Mouse (Mus musculus) left cerebral cortex, adult 8-10 months (tissue): Measurements from ENCODE around the gene Fto. TPM values are rescaled to one million over a fixed set of nuclear protein-coding genes. Genes with fewer than 3 reads are reported as not detected.

ENCODE experiments used
- DNase-seq, 2 experiments: peaks; one replicate each; pipeline ENCODE4 v3.0.0; 2022; ENCODE audit warnings: low spot score in 2 of 2
- total RNA-seq, 4 experiments: library from RNA; stranded (reverse); gene quantifications; 2 replicates each; pipeline ENCODE4 v1.2.4; 2022

Fto gene
- total RNA-seq, 4 experiments from 2014 or later: 155 to 180 (median 173) TPM

DNA sequence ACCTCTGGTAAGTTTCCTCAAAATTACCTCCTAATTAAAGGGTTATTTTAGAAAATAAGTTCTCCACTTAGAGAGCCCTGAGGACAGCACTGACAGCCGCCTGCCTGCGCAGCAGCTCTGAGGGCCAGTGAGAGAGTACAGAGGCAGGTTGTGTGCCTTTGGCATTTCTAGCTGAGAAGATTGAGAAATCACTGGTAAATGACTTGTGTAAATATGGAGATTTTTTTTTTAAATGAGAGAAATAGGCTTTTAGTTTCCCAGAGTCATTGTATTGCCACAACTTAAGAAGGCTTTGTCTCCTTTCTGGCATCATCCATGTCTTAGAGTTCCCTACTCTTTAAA, 181.9 kb downstream of the Fto start:
- DNase-seq: no peak

DNA sequence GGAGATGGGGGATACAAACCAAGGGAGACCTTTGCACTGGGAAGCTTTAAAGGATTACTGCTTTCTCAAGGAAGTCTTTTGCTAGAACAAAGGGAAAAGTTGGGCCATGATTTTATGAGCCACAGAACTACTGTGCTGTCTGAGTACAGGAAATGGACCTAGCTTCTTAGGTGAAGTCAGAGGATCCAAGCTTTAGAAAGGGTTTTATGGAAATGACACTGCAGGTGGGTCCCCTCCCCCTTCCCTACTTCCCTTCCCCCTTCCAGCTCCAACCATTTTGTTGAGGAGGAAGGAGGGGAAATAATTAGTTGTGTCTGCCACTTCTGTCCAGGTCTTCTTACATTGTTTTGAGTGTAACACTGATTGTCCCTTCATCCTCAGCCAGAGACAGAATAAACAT, 182.7 kb downstream of the Fto start:
- DNase-seq: no peak

GRCm38 (mm10) chr8:91496936-91497335, 183.6 kb downstream of the Fto start:
- no peak for DNase-seq

DNA sequence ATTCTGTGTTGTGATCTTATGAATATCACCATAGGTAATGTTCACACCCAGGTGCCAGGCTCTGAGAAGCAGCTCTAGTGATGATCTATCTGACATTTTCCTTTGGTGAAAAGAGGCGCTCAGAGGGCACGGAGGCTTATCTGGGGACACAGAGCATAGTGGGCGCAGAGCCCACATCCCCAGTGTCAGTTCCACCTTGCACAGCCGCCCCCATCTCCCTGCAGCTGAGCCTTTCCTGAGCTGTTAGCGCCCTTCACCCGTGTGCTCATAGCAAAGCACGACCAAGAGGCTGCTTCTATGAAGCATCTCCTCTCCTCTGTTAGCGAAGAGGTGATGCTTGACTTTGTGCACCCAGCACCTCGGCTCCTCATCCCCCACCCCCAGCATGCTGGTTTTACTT, 185.3 kb downstream of the Fto start:
- no peak for DNase-seq

DNA sequence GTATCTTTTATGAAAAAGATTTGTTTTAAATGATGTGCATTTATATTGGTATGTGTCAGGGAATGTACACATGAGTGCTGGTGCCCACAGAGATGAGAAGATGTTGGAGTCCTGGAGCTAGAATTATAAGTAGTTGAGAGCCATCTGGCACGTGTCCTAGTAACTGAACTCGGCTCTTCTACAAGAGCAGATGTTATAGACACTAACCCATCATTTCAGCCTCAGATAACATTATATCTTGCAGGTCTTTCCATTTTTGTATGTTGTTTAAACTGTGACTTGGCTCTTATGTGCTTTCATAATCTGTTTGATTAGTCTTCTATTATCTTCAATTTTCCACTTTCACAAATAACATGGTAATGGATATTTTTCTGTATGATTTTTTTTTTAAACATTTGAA, 186.0 kb downstream of the Fto start:
- no peak for DNase-seq

DNA sequence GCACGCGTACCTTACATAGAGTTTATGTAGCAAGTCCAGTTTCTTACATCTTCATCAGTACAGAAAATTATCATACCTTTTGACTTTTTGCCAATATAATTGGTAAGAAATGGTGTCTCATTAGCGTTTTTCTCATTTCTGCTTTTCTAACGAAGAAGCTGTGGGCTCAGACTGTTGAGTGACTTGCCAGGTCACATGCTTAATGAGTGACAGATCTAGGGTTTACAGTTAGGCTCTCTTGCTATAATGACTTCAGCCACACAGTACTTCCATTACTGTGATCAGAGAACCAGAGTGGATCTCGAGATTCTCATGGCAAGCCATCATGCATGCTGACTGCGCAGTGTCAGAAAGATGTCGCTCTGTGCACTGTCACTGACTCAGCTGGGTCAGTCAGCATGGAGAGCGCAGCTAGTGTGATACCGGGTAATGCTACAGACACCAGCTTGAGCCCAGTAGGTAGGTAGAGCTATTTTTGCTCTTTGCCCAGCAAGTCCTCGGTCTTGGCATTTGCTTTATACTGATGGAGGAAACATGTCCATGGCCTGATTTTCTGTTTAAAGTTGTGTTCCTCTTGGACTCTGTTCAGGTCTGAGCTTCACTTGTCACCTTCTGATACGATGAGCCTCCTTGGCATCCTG, 188.8 kb downstream of the Fto start:
- no peak for DNase-seq

GRCm38 (mm10) chr8:91502791-91503190, 189.5 kb downstream of the Fto start:
- no peak for DNase-seq

DNA sequence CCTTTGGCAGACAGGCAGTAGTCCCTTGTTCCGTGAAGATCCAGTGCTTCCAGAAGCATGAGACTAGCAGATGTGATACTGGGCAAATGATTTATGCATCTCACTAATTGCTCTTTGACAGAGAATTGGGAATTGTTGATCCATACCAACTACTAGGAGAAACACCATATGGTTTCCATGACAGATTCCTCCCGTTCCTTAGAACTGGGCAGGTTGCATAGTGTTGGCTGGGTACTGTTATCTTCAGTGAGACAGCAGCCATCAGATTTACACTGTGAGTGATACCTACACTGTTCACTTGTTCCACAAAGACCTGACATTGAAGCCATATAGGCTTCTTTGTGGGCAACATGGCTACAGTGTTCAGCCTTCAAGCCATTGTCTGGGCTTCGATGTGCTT, 191.0 kb downstream of the Fto start:
- DNase-seq: no peak

GRCm38 (mm10) chr8:91504891-91505290, 191.6 kb downstream of the Fto start:
- no peak for DNase-seq

DNA sequence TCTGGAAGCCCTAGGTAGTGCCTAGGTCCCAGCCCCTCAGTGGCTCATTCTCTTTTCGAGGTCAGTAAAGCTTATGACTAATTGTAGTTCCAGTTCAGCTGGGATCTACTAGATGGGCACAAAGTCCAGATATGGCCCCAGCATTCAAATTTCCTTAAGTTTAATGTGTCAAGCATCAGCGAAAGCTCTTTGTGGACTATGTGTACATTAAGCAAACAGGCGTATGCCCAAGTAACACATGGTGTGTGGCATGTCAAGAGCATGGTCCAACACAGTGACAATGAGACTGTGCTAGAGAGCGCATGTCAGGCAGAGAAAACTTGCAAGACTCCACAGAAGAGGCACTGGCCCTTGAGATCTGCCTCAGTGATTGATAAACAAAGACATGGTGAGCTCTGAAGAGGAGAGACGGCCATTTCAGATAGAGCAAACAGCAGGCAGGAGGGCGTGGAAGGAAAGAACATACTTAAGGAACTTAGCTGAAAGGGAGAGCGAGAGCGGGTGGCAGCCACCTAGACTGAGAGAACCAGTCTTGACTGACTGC, 192.2 kb downstream of the Fto start:
- no peak for DNase-seq

GRCm38 (mm10) chr8:91505997-91506672, 192.8 kb downstream of the Fto start:
- DNase-seq: no peak

DNA sequence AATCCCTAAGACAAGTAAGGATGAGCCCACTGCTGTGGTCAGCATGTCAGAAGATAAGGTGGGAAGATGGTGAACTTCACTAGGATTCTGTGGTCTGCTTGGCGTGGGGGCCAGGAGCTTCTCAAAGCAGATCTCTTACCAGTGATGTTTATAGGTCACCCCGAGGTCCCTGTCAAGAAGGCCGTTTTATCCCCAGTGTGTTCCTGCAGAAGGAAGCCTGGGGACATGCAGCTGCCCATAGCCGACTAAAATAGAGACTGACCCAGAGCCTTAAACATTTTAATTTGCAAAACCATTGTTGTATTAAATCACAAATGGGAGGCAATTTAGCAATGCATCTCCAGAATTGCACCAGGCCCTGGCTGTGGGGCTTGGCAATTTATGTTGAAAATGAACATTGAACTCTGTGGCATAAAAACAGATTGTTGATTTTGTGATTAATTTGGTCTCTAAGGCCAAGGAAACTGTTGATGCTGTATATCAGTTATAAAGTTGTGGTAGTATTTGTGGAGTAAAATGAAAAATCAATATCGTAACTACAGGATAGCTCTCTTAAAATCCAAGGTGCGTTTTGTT, 193.4 kb downstream of the Fto start:
- DNase-seq: no peak

- no peak for DNase-seq
Measured at GRCm38 (mm10) chr8:91507681-91508097, 194.4 kb downstream of the Fto start.

DNA sequence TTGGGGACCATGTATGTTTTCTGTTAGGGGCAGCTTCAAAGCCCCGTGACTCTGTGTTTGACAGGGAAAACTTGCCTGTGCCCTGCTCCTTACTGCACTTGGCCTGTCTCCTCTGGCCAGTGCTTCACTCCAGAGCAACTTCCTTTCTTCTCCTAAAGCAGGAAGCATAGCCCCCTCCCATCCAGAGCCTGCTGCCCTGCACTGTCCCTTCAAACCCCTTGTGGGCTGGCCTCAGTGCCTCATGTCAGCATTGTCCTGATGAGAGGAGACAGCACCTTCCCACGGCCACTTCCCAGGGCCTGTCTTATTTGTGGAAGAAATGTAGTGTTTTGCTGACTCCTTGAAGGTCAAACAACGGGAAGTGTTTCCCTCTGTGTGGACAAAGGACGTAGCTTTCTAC, 195.0 kb downstream of the Fto start:
- DNase-seq: no peak

- no peak for DNase-seq
Measured at GRCm38 (mm10) chr8:91509206-91509899, 196.0 kb downstream of the Fto start.

DNA sequence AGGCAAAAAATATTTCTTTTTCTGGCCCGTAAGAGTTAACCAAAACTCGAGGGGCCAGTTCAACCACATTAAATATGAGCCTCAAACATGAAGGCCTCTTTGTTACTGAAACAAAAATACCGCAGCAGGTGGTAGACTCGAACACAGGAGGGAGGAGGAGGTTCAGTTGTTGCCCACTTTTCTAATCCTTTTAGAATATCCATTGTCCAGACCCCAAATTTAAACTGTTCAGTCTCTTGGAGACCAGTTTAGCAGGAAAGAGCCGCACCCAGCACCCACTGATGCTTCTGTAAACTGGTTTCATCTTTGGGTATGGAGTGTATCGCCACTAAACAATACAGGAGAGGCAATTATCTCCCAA, 196.6 kb downstream of the Fto start:
- no peak for DNase-seq

GRCm38 (mm10) chr8:91510716-91511115, 197.4 kb downstream of the Fto start:
- DNase-seq: no peak

DNA sequence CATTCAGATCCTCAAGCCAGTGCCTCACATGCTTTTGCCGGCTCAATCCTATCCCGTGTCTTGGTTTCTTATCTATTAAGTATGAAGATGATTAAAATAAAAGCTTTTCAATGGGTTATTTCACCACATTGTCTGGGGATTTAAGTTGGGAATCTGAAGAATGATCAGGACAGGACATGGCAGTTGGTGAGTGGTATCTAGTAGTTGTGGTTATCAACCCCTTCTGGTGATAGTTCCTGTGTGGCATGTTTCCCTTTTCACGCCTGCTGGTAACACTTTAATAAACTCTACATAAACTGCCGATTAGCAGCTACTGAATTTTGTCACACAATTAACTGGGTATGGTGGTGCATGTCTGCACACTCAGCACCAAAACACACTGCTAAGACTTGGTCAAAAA, 198.6 kb downstream of the Fto start:
- DNase-seq: no peak

DNA sequence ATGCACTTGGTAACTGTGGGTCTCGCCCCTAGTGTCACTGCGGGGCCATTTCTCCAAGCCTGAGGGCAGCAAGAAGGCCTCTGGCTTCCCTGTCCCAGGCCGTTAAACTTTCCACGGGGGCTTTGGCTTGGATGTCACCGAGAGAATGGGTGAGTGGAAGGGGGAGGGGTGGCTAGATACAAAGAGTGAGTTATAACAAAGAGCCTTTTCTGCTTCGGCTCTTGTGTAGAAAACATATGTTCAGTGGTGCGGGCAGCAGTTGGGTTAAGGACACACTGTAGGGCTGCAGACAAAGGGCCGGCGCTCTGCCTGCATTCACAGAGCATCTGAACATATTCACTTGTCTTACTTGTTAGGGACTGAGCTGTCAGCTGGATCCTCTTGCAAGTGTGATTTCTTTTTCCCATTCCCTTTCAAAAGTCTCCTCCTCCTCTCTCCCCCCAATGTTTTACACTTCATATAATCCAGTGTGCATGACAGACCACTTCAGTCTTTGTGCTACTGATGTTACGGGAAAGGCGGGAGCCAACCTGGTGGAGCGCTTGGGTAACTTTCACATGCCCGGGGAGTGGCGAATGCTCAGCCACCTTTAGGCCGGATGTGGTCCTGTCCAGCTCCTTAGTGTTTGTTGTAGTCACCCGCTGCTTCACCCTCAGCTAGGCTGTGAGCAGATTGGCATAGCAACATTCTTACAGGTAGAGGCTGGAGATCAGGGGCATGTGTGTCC, 201.6 kb downstream of the Fto start:
- DNase-seq: no peak

DNA sequence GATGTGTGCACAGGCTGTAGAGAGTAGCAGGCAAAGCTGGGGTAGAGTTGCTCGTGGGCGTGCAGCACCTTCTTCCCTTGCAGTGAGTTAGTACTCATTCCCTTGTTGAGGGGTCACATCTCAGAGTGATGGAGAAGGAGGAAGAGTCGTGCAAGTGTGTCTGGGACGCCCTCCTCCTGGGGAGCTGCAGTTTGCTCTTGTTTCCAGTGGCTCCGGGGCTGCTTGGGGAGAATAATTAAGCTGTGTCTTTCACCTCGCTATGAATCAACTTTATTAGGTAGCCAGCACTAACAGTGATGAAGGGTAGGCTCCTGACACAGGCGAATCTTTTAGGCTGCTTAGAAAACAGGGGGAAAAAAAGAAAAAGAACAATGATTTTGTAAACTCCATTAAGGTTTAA, 203.1 kb downstream of the Fto start:
- no peak for DNase-seq

DNA sequence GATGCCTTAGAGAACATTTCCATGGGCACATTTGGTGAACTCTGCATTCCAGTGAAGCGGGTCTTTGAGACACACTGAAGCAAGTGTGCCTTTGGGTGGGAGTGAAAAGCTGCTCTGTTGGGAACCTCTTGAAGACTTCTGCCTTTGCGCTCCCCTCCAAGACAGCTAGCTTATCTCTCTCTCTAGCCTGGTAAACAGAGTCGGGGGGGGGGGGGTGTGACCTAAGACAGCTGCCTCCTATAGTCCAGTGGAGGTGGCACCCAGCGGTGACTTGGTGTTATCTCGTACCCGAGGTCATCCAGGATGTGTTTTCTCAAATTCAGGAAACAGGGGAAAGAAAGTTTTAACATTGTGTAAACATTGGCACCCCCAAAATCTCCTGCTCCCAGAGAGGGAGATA, 204.8 kb downstream of the Fto start:
- no peak for DNase-seq

DNA sequence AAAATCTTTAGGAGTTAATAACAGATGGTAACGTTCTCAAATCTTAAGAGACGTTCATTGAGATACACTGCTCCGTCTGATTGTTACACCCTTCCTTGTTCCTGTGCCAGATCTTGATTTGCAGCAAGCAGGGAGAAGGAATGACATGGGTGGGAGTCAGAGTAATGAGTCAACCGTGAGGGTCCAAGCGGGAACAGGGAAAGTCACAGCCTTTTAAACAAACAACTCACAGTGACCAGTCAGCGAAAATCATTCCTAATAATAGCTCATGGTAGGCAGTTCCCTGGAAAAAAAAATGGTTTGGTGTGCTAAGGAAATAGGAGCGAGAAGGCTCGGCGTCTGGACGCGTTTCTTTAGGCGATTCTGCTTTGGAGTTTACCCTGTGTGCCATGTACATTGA, 208.9 kb downstream of the Fto start:
- no peak for DNase-seq
